Mouse (Mus musculus): ENCODE measurements at regions not wholly inside any gene's neighbourhood (a gene's known extent, or its start where the extent isn't known, plus 50 kb on each side); places are given as distances from the start of the nearest gene placed in this dataset.

DNA sequence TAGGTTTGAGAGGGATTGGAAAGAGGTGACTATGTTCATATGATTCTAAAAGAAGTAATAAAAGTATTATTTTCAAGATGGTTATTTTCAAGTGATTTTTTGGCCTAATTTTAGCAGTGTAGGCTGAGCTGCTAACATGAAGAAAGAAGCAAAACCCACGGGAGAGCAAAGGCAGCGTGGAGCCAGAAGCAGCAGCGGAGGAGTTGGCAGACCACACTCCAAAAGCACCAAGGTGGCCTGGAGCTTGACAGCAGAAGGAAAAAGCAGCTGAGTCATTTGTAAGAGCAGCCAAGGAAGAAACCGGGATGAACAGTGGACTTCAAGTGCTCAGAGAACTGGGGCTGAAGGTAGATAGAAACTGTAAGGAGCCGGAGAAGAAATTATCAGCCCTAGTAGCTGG is 55.9 kb downstream of the Hdgfl1 start:
- H3K36me3 ChIP-seq (ENCODE audit: control insufficient read depth, insufficient read depth, low read length), result no peaks in the 10 kb centered on the region
- no peak overlapping the region for H3K4me2 ChIP-seq (ENCODE audit: low read length)
- H3K27ac ChIP-seq (ENCODE audit: low read depth, low read length), result no peak overlapping the region
- no peaks in the 10 kb centered on the region for H3K4me1 ChIP-seq (ENCODE audit: control insufficient read depth, insufficient read depth, low read length)
- no peak overlapping the region for H3K9ac ChIP-seq (ENCODE audit: low read length)
- no peak overlapping the region for H3K4me3 ChIP-seq (ENCODE audit: low read depth, low read length)
- ATAC-seq (no peak), DNase-seq (ENCODE audit: low spot score) (no peak)
- H3K27me3 ChIP-seq (replicated peaks; ENCODE audit: control insufficient read depth, insufficient read depth, low read length), result no peaks in the 10 kb centered on the region
- H3K9me3 ChIP-seq (replicated peaks; ENCODE audit: control insufficient read depth, low read length), result no peaks in the 10 kb centered on the region
- WGBS, result 88% methylated on average over 5 of the region's 5 CpGs

DNA sequence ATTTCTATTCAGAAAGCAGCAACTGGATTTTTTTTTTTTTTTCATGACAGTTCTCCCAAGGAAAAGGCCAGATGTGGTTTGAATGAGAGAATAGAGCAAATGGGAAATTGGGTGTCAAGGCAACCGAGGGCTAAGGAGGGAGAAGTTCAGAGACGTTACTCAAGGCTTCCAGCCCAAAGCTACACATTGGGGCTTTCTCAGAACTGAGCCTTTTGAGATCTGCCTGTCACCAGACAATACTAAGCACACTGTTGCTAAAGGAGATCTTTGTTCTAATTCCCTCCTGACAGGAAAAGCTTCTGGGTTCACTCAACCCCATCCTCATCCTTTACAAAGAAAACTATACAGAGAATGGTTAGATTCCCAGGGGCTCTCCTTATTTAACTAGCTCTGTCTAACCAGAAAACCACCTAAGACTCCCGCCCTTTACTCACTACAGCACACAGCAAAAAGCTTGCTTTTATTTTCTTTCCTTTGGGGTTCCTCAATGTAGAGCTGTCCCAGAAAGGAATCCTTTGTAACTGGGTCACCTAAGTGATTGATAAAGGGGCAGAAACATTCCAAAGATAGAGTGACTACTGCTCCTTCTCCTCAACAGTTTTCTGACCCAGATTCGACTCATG is 70.8 kb downstream of the Hdgfl1 start:
- no peak overlapping the region for H3K9ac ChIP-seq (ENCODE audit: low read length)
- H3K9me3 ChIP-seq (replicated peaks; ENCODE audit: control insufficient read depth, low read length), result no peaks in the 10 kb centered on the region
- peak; percentile 5 for DNase-seq (ENCODE audit: low spot score)
- no peaks in the 10 kb centered on the region for H3K4me1 ChIP-seq (ENCODE audit: control insufficient read depth, insufficient read depth, low read length)
- H3K4me2 ChIP-seq (ENCODE audit: low read length), result no peak overlapping the region
- 0 out of 2 replicates have a peak, but pooled peaks have one; percentile 32 for ATAC-seq
- H3K27ac ChIP-seq (ENCODE audit: low read depth, low read length), result no peak overlapping the region
- H3K36me3 ChIP-seq (ENCODE audit: control insufficient read depth, insufficient read depth, low read length), result no peaks in the 10 kb centered on the region
- 33% methylated on average over 4 of the region's 4 CpGs for WGBS
- H3K4me3 ChIP-seq (ENCODE audit: low read depth, low read length), result no peak overlapping the region
- no peaks in the 10 kb centered on the region for H3K27me3 ChIP-seq (replicated peaks; ENCODE audit: control insufficient read depth, insufficient read depth, low read length)

DNA sequence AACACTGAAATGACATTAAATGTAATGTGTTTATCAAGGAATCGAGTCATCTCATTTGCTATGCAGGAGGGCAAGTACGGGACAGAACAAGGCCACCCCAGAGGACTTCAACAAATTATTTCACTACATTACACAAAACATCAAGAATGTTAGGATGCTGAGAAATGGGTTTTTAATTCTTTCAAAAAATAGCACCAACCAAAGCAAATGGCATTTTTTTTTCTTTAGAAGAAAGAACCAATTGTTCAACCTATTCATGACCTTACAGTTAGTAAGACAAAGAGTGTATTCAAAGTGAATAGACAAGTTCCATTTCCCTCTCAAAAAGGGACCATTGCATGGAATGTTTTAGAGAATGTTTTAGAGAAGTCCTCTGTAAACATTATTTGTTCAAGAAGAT is 110.5 kb downstream of the Hdgfl1 start:
- ATAC-seq, result no peak

DNA sequence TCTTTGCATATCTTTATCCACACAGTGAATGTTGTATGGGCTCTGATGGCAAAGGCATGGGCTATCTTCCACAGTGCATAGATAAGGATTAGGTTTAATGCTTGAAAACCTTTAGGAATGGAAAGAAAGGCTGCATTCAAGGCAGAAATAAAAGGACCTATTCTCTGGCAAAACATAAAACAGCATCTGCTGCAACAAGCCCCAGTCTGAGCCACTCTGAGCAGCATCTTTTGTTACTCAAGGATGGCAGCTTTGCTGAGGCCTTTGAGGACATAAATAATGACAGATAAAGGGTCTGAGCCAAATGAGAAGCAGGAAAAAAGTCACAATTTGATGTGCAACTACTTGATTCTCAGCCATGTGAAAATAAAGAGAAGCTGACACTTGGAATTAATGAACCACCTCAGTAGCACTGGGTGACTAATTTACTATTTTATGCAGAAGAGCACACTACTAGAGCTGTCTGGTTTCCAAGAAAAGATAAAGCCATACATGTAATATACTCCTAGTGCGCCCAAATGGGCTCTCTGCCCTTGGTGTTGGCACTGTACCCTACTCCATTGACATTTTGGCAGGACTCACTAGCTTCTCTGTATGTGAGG is 112.9 kb downstream of the Hdgfl1 start:
- Histone ChIP-seq H3K4me1 (ENCODE audit: control insufficient read depth, insufficient read depth, low read length) (peaks cover 6% of the 10 kb centered on the region; the same call in 1 of the 2 replicates), H3K9ac (ENCODE audit: low read length) (no peak overlapping the region), H3K4me3 (ENCODE audit: low read depth, low read length) (no peak overlapping the region), H3K27me3 (replicated peaks; ENCODE audit: control insufficient read depth, insufficient read depth, low read length) (no peaks in the 10 kb centered on the region), H3K4me2 (ENCODE audit: low read length) (no peak overlapping the region), H3K27ac (ENCODE audit: low read depth, low read length) (peak overlapping the region; percentile 68), H3K9me3 (replicated peaks; ENCODE audit: control insufficient read depth, low read length) (no peaks in the 10 kb centered on the region), H3K36me3 (ENCODE audit: control insufficient read depth, insufficient read depth, low read length) (no peaks in the 10 kb centered on the region)
- peak; percentile 95 for ATAC-seq
- 27% methylated on average over 1 of the region's 1 CpGs for WGBS
- peak; percentile 95 for DNase-seq (ENCODE audit: low spot score)

More for the DNA sequence above, 110.5 kb downstream of the Hdgfl1 start:
- H3K27me3 ChIP-seq (replicated peaks; ENCODE audit: control insufficient read depth, insufficient read depth, low read length), result no peaks in the 10 kb centered on the region
- DNase-seq (ENCODE audit: low spot score), result peak; percentile 47
- 14% methylated on average over 2 of the region's 2 CpGs for WGBS
- H3K9me3 ChIP-seq (replicated peaks; ENCODE audit: control insufficient read depth, low read length), result no peaks in the 10 kb centered on the region
- no peak overlapping the region for H3K4me3 ChIP-seq (ENCODE audit: low read depth, low read length)
- peaks cover 6% of the 10 kb centered on the region; the same call in 1 of the 2 replicates for H3K4me1 ChIP-seq (ENCODE audit: control insufficient read depth, insufficient read depth, low read length)
- H3K36me3 ChIP-seq (ENCODE audit: control insufficient read depth, insufficient read depth, low read length), result no peaks in the 10 kb centered on the region
- H3K27ac ChIP-seq (ENCODE audit: low read depth, low read length), result no peak overlapping the region
- no peak overlapping the region for H3K4me2 ChIP-seq (ENCODE audit: low read length)
- no peak overlapping the region for H3K9ac ChIP-seq (ENCODE audit: low read length)

Data from forebrain, embryonic 14.5 days (tissue).